Mouse (Mus musculus): ENCODE results near the gene Bcl2l13.
A peak's percentile ranks its signal among the peaks of the same experiment; 100 is the strongest.
"Not testable (repeated sequence)": the region's sequence is repeated elsewhere in the genome, so short reads cannot be mapped to it uniquely, and the experiment has no call there.

Gene Bcl2l13

DNA sequence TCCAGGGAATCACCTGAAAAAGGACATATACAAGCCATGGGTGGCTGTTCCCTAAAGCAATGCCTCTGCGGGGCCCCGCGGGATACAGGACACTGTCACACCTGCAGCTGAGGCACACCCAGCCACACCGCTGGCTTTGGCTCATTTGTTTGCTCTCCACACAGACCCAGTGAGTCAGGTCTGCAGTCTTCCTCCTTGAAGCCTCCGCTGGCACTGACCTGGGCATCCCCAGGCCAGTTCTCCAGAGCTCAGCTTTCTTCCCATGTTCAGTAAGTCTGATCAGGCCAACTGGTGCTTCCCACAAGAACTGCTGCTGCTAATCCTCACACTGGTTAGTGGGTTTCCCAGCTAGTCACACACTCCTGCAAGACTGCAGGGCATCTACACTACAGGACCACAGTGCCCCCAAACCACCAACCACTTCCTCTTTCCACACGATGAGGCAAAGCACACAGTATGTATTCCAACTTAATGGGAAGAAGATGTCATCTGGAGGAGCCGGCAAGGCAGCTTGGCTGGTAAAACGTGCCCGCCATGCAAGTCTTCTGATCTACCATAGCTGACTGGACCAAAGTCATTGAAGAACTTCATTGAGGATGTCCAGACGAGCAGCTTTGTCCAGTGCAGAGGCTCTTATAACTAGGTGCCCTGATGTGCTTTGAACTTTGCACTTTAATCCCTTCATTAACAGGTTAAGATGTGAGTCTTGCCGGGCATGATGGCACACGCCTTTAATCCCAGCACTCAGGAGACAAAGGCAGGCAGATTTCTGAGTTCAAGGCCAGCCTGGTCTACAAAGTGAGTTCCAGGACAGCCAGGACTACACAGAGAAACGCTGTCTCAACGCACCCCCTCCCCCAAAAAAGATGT lies 66.0 kb downstream of the Bcl2l13 start:
- DNase-seq (ENCODE audit: low read depth, low spot score) = no peak

DNA sequence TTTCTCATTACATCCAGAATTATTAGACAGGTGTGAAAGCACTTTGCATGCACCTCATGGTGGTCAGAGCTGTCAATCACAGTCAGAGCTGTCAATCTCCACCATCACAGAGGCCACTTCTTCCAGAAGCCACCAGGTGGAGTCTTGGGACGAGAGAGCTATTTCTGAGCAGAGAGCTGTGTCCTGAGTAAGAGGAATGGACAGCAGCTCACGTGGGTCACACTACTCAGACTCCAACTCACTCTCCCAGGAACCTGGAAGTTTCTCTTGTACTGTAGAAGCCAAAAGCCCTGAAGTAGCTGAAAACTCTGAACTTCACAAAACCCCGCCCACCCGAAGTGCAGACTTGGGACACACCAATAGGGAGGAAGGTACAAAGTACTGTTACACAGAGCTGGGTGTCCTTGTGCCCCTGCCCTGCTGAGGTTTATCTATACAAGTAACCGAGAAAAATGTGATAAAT lies 67.5 kb downstream of the Bcl2l13 start:
- DNase-seq (ENCODE audit: low read depth, low spot score) = no peak

DNA sequence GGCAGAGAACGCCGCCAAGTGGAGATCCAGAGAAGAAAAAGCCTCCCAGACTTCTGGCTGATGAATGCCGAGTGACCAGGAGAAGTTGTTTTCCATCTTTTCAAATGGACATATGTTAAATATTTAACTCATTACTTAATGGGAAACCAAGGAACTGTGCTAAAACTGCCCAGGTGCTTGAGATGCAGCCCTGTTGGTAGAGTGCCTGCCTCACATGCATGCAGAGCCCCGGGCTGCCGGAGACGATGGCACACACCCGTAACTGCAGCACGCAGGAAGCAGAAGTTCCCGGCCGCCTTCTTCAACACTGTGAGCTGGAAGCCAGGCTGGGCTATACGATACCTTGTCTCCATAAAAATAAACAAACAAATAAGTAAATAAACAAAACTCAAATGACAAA lies 67.9 kb downstream of the Bcl2l13 start:
- no peak for DNase-seq (ENCODE audit: low read depth, low spot score)

DNA sequence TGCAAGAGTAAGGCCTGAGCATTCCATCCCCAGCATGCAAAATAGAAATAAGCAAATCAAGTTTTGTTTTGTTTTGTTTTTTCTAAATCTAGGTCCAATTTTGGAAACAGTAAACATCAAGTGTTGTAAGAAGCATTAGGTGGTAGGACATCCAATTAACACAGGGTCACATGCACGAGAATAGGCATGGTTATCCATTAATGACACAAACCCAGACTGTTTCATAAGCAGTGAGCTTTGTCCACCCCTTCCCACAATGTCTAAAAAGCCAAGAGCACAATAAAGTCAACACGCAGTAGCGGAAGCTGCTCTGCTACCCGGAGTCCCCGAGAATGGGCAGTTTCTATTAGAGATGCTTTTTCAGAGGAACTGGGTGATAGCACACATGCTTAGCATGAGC lies 69.1 kb downstream of the Bcl2l13 start:
- no peak for DNase-seq (ENCODE audit: low read depth, low spot score)

DNA sequence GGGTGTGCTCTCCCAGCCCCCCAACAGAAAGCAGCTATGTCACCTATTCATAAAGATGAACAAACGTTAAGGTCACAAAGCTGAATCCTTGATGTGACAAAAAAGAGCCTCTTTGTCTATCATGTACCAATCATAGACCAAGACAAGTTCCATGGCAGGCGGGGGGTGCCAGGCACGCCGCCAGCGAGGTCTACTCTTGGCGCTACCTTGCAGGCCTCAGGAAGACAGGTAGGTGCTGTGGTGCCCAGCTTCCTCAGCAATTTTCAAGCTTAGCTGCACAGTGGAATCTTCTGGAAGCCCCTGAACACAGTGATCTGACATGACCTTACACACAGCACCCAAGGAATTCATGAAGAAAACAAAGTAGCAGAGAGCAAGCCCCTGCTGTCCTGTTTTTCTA lies 70.5 kb downstream of the Bcl2l13 start:
- DNase-seq (ENCODE audit: low read depth, low spot score) = no peak

DNA sequence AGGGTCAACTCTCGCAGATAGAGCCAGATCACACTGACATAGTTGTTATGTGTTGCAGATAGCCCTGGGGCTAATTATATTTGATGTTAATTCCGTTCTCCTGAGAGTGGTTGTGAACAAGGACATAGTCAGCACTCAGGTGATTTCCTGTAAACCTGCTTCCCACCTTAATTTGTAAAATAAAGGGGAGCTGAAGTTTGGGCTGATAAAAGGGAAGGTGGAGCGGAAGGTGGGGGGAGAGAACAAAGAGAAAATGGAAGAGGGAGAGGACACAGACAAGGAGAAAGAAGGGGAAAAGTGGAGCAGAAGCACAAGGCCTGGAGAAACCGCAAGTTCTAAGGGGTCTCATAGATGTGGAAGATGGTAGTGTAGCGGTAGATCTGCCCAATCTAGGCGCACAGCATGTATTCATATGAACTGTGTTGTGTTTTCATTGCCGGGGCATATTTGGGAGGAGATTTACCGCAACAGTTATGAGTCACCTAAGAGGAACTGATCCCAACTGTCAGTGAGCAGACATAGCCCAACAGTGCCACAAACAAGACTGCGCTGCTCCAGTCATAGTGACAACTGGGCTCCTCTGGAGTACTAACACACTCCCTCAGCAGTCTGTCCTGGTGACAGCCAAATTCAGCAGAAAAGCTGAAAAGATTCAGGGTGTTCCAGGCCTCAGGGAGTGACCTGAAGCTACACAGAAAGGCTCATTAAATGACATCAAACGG lies 72.0 kb downstream of the Bcl2l13 start:
- not testable (repeated sequence) for DNase-seq (ENCODE audit: low read depth, low spot score)

DNA sequence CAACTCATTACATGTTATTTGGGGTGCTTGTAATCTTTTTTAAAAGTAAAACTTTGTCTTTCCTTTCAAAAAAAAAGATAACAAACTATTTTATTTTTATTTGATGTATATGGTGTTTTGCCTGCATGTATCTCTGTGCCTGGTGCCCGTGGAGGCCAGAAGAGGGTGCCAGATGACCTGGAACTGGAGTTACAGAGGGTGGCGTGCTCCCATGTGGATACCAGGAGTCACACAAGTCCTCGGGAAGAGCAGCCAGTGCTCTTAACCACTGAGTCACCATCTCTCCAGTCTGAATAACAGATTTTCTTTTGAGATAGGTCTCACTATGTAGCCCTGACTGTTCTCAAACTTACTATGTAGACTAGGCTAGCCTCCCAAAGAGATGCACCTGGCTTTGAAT lies 73.5 kb downstream of the Bcl2l13 start:
- DNase-seq (ENCODE audit: low read depth, low spot score) = no peak

DNA sequence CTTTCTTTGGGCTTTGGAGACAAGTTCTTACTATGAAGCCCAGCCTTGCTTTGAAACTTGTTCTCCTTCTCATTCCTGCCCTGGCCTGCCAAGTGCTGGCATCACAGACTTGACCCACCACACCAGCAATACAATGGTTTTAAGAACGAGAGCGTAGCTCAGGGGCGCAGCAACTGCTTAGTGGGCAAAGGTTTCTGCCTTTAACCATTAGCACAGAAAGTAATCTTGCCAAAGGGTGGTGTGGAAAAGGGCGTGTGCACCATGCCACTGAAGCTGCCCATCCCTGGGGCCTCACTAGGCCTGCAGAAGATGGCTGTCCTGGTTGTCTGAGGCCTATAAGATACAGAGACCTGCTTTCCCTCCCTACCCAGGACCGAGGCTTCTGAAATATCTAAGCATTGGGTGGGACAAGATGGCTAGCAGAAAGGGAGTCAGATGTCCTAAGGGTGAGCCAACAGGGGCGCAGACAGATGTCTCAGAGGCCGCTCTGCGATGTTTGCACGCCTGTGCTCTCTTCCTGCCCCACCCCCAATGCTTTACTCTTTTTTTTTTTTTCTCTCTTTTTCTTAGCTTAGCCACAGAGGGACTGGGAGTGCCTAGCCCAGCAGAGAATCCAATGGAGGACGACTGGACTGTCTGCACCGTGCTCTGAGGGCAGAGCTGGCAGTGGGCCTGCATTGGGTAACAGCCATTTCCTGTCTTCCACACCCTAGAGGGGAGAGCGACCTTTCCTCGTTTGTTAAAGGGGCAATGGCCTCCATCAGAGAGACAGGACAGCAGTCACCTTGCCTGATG lies 75.4 kb downstream of the Bcl2l13 start:
- DNase-seq (ENCODE audit: low read depth, low spot score) = no peak

DNA sequence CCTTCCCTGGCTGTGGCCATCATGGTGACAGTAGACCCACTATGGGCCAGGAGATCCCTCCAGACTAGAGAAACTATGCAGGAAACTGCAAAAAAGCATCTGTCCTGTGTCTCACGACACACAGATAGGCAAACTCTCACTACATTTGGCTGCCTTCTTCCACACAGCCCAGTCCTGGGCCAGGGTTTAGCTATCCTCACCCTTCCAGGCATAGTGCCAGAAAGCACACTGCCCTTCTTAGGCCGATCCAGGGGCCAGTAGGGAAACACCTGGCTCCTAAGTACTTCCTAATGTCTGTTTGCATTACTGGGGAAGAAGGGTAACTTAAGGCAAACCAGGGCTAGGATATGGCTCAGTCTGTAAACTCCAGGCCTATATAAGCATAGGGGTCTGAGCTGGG lies 76.9 kb downstream of the Bcl2l13 start:
- no peak for DNase-seq (ENCODE audit: low read depth, low spot score)

DNA sequence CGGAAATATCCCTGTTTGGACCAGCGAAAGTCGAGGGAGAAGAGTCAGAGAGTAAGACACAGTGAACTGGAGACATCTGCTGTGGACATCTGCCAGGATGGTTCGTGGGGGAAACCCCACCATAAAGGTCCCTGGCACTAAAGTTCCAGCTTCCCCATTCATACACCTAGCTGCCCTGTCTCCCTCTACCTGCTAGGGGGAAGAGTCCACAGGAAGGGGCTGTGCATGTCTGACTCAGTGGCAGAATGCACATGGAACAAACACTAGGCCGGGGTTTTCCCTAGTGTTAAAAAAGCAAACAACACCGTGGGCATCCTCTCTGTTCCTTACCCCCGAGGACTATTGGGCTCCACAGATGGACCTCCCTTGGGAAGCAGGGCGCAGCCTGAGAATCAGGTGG lies 77.8 kb downstream of the Bcl2l13 start:
- no peak for DNase-seq (ENCODE audit: low read depth, low spot score)

DNA sequence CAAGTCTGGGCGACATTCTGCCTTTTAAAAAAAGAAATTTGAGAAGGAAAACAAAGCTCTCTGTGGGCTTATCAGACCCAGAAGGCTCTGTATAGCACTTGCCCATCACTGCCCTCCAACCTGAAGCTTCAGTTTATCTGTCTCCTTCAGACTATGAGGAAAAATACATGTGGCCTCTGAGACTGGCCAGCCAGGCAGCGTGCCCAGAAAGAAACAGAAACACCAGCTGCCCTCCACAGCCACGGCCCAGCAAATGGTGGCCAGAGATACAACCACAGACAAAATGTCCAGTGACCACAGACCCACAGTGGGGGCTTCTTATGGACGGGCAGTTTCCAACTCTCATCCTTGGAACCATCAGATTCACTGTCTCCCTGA lies 78.5 kb downstream of the Bcl2l13 start:
- no peak for DNase-seq (ENCODE audit: low read depth, low spot score)

DNA sequence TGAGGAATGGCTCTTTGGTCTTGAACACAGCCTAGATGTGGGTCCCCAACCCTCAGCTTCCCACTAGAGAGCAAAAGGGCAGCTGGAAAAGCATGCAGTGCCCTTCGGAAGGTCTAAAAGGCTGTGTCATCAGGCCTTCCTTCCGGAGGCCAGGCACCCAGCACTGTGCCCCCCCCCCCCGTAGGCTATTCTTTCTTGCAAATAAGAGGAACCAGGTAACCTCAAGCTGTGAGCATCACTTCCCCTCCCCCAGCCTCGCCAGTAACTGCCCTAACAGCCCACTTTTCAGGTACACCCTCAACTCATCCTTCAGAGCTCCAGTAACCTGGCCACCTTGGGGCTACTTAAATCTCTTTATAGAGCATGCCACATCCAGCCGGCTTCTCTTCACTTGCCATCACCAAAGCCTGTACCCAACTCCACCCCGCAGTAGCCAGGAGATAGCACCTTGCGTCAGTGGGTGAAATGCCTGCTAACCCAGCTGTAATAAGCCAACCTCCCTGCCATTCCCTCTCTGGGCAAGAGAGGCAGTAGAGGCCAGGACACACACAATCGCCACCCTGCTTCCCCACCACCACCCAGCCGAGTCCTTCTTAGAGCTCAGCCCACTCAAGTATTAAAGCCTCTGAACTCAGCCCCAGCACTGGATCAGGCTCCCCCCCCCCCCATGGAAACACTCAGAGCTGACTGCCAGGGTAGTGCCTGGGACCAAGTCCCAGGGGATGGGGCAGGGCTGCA lies 79.1 kb downstream of the Bcl2l13 start:
- DNase-seq (ENCODE audit: low read depth, low spot score) = no peak

DNA sequence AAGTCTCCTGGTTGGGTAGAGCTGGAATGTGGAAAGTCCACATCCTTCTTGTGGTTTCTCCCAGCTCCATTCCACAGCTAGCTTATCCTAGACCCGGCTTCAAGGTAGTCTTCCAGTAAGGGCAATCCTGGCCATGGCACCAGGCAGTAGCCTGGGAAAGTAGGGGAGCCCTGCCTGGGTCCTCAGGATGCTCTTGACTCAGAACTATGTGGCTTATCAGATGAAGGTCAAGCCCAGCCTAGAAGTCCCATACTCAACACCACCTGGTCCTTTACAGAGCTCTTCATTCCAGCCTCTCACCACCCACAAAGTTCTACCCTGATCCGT lies 79.6 kb downstream of the Bcl2l13 start:
- no peak for DNase-seq (ENCODE audit: low read depth, low spot score)

DNA sequence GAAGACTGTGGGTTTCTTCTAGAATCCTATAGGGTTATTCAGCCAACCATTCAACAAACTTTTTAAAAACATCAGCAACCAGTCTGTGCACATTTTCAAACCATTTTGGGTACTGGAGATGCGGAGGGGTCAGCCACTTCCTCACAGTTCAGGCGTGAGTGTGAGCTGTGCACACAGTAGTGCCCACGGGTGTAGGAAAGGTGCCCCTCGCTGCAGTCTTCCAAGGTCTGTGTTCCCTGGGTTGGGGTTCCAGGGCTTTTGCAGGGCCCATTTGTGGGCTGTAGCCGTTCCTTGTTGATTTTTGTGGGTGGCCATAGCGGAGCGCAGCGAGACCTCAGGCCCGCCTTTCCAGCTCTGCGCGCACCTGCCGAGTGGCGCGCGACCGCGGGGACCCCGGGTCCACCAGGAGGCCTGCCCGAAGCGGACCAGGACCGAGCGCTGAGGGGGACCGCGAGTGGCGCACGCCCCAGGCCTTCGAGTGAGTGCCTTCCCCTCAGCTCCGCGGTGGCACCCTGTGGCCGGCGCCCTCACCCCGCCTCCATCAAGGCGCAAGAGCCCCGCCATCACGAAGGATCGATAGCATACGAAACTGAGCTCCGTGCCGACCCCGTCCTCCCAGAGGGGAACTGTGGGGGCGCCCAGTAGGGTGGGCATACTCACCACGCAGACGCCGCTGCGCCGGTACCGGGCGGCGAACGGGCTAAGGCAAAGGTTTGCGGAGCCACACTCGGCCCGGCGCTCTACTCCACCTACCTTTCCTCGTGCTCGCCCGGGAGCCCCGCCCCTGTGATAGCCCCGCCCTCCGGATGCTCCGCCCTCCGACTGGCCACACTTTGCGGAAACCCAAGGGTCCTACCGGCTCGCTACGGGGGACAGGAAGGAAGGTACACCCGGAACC lies 80.3 kb downstream of the Bcl2l13 start, which contains the start of gene Bid:
TSS of gene Bid (minus strand) at position 780 of the 898 bp plus-strand sequence.
- peak; percentile 46 for DNase-seq (ENCODE audit: low read depth, low spot score)

DNA sequence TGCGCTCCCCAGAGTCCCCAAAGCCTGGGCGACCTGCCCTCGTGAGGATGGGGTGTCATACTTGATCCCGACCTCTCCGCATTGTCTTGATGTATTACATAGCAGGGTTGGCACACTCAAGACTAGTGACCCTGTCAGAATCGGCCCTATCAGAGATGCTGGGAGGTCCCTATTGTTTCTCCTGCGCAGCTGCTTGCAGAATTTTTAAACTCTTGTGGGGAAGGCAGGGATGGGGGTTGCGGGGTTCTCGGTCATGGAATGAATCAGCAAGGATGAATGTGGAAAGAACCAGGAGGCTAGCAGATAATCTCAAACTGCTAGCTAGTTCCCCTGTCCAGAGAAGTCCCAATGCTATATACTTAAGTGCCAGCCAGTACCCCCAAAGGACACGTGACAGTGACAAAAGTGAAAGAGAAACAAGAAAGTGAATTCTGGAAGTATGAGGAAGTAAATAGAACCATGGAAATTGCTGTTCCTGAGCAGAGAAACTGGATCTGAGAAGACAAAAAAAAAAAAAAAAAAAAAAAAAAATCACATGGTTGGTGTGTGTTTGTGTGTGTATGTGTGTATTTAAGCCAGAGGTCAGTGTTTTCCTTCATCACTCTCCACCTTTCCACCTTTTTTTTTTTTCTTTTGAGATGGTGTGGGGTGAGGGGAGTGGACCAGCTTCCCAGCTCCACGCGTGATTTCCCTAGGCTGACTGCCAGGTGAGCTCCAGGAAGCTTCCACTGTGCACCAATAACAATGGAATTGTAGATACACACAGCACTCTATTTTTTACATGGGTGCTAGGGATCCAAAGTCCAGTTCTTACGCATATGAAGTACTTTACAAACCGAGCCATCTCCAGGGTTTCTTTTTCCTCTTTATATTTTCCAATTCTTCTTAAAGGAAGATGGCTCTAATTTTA lies 81.2 kb downstream of the Bcl2l13 start:
- DNase-seq (ENCODE audit: low read depth, low spot score) = not testable (repeated sequence)

DNA sequence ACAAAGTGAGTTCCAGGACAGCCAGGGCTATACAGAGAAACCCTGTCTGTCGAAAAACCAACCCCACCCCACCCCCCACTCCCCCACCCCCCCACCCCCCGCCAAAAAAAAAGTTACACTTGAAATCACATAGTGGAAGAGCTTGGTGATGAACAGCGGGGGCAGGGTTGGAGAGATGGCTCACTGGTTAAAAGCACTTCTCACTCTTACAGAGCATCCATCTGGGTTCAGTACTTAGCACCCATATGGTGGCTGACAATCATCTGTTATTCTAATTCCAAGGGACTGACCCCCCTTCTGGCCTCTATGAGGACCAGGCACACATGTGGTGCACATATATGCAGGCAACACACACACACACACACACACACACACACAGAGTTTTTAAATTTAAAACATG lies 82.0 kb downstream of the Bcl2l13 start:
- no peak for DNase-seq (ENCODE audit: low read depth, low spot score)

DNA sequence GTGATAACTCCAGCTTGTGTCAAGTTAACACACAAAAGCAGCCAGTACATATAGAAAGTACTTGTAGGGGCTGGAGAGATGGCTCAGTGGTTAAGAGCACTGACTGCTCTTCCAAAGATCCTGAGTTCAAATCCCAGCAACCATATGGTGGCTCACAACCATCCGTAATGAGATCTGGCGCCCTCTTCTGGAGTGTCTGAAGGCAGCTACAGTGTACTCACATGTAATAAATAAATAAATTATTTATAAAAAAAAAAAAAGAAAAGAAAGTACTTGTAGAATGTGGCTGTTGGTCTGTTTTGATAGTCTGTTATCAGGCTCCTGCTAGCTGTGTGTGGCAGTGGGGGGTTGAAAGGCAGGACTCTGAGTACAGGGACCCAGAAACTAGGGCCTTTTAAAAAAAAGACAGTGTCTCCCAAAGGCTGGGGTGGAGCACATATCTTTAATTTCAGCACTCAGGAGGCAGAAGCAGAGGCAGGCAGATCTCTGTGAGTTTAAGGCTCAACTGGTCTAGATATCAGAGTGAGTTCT lies 88.8 kb downstream of the Bcl2l13 start:
- not testable (repeated sequence) for DNase-seq (ENCODE audit: low read depth, low spot score)

DNA sequence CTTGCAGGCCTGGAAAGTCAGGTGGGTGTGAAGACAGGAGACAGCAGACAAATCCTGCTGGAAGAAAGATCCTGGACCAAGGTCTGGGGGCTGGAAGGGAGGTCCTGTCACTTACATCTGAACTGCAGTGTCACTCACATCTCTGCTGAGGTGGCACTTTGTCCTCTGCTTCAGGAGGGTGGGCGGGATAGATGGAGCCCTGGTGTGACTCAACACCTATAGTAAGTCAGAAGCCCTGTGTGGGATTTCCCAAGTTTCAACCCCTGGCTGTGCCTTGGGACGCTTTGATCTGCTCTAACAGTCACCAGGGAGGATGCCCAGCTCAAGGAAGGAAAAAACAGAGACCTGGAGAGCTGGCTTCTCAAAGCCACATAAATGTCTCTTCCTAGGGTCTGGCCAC lies 90.9 kb downstream of the Bcl2l13 start:
- DNase-seq (ENCODE audit: low read depth, low spot score) = no peak

DNA sequence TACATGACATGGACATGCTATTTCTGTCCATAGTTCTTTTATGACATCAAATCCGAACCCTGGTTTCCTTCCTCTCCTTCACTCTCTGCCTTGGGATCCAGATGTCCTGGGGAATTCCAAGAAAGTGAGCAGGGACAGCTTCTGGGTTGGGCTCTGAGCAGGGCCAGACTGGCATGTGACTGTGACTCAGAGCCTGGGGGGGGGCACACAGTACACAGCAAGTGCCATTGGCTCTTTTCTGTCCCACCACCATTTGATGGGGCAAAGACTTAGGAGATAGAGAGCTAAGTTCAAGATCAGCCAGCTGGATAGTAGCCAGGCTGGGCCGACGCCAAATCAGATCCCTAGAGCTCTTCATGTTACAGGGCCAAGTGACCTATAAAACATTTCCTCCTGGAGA lies 91.8 kb downstream of the Bcl2l13 start:
- no peak for DNase-seq (ENCODE audit: low read depth, low spot score)
